Mouse (Mus musculus) lung, adult 2 months (tissue): Measurements from ENCODE around the gene Lgals9. TPM values are rescaled to one million over a fixed set of nuclear protein-coding genes. Genes with fewer than 3 reads are reported as not detected.
A peak's percentile ranks its signal among the peaks of the same experiment; 100 is the strongest.

ENCODE experiments used
- DNase-seq: peaks from one replicate; pipeline ENCODE4 v3.0.0; 2022
- H3K4me1 ChIP-seq: fragments of 200-500 bp; 2 replicates; pipeline ENCODE4 v1.6.1; 2011; ENCODE audit warnings: low read length; ENCODE audit not compliant: control insufficient read depth, insufficient read depth
- H3K4me3 ChIP-seq: fragments of 200-500 bp; replicated peaks from 2 replicates; pipeline ENCODE3; 2011; ENCODE audit warnings: low read depth, mild to moderate bottlenecking, control low read depth, low read length; ENCODE audit errors: extremely low read depth
- CTCF ChIP-seq: fragments of 200-500 bp; IDR thresholded peaks from 2 replicates; pipeline ENCODE4 v1.5.1; 2011; ENCODE audit warnings: mild to moderate bottlenecking, low read length, control low read depth; ENCODE audit not compliant: insufficient read depth
- POLR2A ChIP-seq: fragments of 200-500 bp; IDR thresholded peaks from 2 replicates; pipeline ENCODE4 v1.6.1; 2011; ENCODE audit warnings: low read depth, mild to moderate bottlenecking, control low read depth, low read length, borderline replicate concordance; ENCODE audit errors: extremely low read depth
- WGBS: fragments of 180-500 bp; shearing (Covaris S2); methylation state at CpG from one replicate; pipeline ENCODE4 v1.1.7; 2018; 5-methylcytosine and 5-hydroxymethylcytosine counted together
- polyA plus RNA-seq: library from polyadenylated mRNA; depleted of rRNA; stranded (reverse); fragments of >200 nt; gene quantifications from 2 replicates; pipeline ENCODE4 v1.2.3, GENCODE M21; 2012; rRNA removed

Lgals9 gene
- polyA plus RNA-seq, 1 experiment = 204 TPM

- no peak for DNase-seq
- WGBS = 69% methylated on average over 7 of the region's 7 CpGs
- H3K4me1 ChIP-seq = peaks cover 6% of the 10 kb centered on the region; the same call in 1 of the 2 replicates
- TF ChIP-seq POLR2A = no peak
- no peak for TF ChIP-seq CTCF
- no peak overlapping the region for H3K4me3 ChIP-seq
These were observed 50.4 kb downstream of the Lgals9 start for GRCm38 (mm10) chr11:78934307-78934706.

- TF ChIP-seq CTCF (no peak), POLR2A (no peak)
- Histone ChIP-seq H3K4me3 (no peak overlapping the region), H3K4me1 (peaks cover 3% of the 10 kb centered on the region; the same call in 1 of the 2 replicates)
- peak; percentile 30 for DNase-seq
- WGBS = 24% methylated on average over 5 of the region's 5 CpGs
These were observed 55.4 kb downstream of the Lgals9 start for GRCm38 (mm10) chr11:78929345-78929744.

GRCm38 (mm10) chr11:78924916-78925315 lies 59.8 kb downstream of the Lgals9 start:
- WGBS = under 1% methylated on average over 37 of the region's 37 CpGs
- peak; percentile 14 for DNase-seq

GRCm38 (mm10) chr11:78924111-78924510 lies 60.6 kb downstream of the Lgals9 start:
- Histone ChIP-seq H3K4me1 (peaks cover 3% of the 10 kb centered on the region; the same call in 1 of the 2 replicates), H3K4me3 (no peak overlapping the region)
- no peak for TF ChIP-seq POLR2A
- no peak for TF ChIP-seq CTCF
- no peak for DNase-seq
- WGBS = 11% methylated on average over 9 of the region's 9 CpGs

More at GRCm38 (mm10) chr11:78924916-78925315, 59.8 kb downstream of the Lgals9 start:
- Histone ChIP-seq H3K4me1 (peaks cover 3% of the 10 kb centered on the region; the same call in 1 of the 2 replicates), H3K4me3 (peak overlapping the region; percentile 42)
- no peak for TF ChIP-seq CTCF
- no peak for TF ChIP-seq POLR2A

- Histone ChIP-seq H3K4me3 (no peak overlapping the region), H3K4me1 (peaks cover 3% of the 10 kb centered on the region; the same call in 1 of the 2 replicates)
- 44% methylated on average over 8 of the region's 8 CpGs for WGBS
- DNase-seq = peak; percentile 31
- TF ChIP-seq POLR2A (no peak), CTCF (peak; percentile 91)
These were observed 61.9 kb downstream of the Lgals9 start for GRCm38 (mm10) chr11:78922678-78923407.

GRCm38 (mm10) chr11:78920411-78920939 lies 64.3 kb downstream of the Lgals9 start, which contains the start of gene Nos2:
Gene Nos2, plus strand, starts transcription at chr11:78920787.
- Histone ChIP-seq H3K4me1 (peaks cover 3% of the 10 kb centered on the region; the same call in 1 of the 2 replicates), H3K4me3 (no peak within 1 kb of the TSS)
- TF ChIP-seq POLR2A (no peak), CTCF (no peak)
- no peak for DNase-seq
- WGBS = 56% methylated on average over 6 of the region's 6 CpGs

GRCm38 (mm10) chr11:78919745-78920144 lies 65.0 kb downstream of the Lgals9 start:
- WGBS = 57% methylated on average over 4 of the region's 4 CpGs
- TF ChIP-seq POLR2A (no peak), CTCF (no peak)
- peaks cover 3% of the 10 kb centered on the region; the same call in 1 of the 2 replicates for H3K4me1 ChIP-seq
- H3K4me3 ChIP-seq = no peak overlapping the region
- DNase-seq = no peak

- no peak overlapping the region for H3K4me3 ChIP-seq
- no peaks in the 10 kb centered on the region for H3K4me1 ChIP-seq
- WGBS = 82% methylated on average over 1 of the region's 1 CpGs
- no peak for DNase-seq
- TF ChIP-seq POLR2A = no peak
- TF ChIP-seq CTCF = no peak
These were observed 68.3 kb downstream of the Lgals9 start for GRCm38 (mm10) chr11:78916410-78916809.

GRCm38 (mm10) chr11:78915473-78915872 lies 69.3 kb downstream of the Lgals9 start:
- no peak overlapping the region for H3K4me3 ChIP-seq
- TF ChIP-seq POLR2A (no peak), CTCF (no peak)
- H3K4me1 ChIP-seq = no peaks in the 10 kb centered on the region
- 49% methylated on average over 6 of the region's 6 CpGs for WGBS
- no peak for DNase-seq

Other genes starting within 250 kb of the Lgals9 start
- gene Ccnq, start 233.2 kb downstream of the Lgals9 start, polyA plus RNA-seq = 36.7 and 48.2 TPM in 2 replicates
- 7.6 and 15.3 TPM in 2 replicates for gene Lyrm9, start 158.4 kb downstream of the Lgals9 start, polyA plus RNA-seq
- gene Nos2, start 64.2 kb downstream of the Lgals9 start, polyA plus RNA-seq = 3.8 and 4.0 TPM in 2 replicates
- 20.7 and 21.9 TPM in 2 replicates for gene Ksr1, start 161.5 kb upstream of the Lgals9 start, polyA plus RNA-seq